Mouse (Mus musculus): ENCODE measurements around the gene Zfp341.

- TF ChIP-seq CTCF (IDR thresholded peaks at IDR 0.05): peak; percentile 23
- TF ChIP-seq POLR2A (IDR thresholded peaks at IDR 0.05; ENCODE audit: insufficient read depth, low read depth, low read length): no peak
- no peak for TF ChIP-seq EP300 (IDR thresholded peaks at IDR 0.05; ENCODE audit: insufficient read depth, low read depth, low read length)
These were observed 31.7 kb upstream of the Zfp341 start for GRCm38 (mm10) chr2:154581421-154581820.
